Mouse (Mus musculus) heart, adult 9 months (tissue): Measurements from ENCODE around the gene Lypd1.

Source experiments
- DNase-seq, 2 experiments: peaks; one replicate each; pipeline ENCODE4 v3.0.0; 2022; ENCODE audit warnings: low spot score in 2 of 2

Gene Lypd1

DNA sequence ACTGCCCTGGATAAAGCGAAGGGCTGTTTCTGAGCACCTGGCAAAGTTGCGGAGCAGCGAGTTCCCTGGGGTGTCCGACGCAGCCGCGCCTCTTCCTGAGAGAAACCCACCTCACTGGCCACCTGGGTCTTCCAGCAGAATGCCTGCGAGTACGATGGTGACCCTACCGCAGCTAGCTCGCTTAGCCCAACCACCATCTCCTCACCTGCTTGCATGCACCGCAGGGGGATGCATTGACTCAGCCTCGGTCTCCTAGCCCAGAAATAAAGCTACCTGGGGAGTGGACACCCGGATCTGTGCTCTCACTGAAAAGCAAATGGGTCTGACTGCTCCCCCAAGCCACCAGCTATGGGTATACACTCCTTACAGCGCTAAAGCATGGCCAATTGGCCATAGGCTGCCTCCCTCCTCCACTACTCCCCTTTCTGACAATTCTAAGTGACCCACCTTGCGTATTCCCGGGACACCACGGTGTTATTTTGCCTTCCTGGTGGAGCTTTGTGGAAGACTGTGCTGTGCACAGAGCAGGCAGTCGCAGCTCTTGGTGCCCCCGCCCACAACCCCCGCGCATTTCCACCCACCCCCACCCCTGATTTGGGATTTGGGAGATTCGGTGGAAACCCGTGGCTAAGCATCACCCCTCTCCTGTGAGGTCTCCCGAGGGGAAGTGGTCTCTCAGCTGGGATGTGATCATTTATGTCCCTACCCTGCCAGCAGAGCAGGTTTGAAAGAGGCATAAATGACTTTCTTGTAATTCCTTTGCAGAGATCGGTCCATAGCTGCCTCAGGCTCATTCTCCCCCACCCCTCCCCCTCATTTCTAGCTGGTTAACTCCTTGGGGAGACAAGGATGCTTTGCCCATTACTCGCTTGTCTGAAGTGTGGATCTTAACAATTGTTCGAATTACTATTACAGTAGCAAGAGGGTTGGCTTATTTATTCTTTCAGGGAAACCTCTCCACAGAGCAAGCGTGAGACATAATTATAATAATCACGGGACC is at the start of gene Lypd1:
Gene Lypd1 (minus strand): TSS at position 501 of the 1,000 bp plus-strand sequence.
- DNase-seq: no peak

DNA sequence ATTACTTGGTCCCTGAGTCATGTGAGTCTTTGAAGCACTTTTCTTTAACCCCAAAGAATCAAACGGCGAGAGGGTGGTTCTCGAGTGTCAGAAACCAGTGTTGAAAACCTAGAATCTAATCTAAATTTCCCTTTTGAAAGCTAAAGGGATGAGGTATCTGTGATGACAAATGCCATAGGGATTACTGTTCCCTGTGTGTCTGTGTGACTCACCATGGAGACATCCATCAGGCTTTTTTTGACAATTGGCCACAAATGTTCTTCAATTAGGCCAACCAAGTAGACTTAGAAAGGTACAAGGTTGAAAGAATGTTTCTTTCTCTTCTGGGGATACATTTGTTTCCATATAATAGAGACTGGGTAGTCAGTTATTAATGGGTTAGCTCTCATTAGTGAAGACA is 38.1 kb upstream of the Lypd1 start:
- no peak for DNase-seq

- DNase-seq: peak; percentile 6 to 12
Measured at GRCm38 (mm10) chr1:125949076-125949475, 36.2 kb upstream of the Lypd1 start.

DNA sequence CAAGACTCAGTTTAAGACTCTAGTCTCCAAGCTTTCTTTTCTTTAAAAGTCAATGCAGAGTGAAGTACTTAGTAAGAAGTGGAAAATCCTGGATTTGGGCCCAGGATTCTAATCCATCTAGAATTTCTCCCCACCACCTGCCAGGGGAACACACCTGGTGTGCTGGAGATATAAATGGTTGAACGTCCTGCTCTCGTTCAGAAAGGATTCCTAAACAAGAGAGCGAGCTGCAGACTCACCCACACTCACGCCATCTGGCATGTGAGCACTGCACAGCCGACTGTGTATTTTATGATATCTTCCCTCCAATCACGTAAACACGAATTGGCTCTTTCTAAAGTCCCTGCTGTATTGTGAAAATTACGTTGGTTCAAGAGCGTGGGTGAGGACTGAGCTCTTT is 32.2 kb upstream of the Lypd1 start:
- DNase-seq: no peak

DNA sequence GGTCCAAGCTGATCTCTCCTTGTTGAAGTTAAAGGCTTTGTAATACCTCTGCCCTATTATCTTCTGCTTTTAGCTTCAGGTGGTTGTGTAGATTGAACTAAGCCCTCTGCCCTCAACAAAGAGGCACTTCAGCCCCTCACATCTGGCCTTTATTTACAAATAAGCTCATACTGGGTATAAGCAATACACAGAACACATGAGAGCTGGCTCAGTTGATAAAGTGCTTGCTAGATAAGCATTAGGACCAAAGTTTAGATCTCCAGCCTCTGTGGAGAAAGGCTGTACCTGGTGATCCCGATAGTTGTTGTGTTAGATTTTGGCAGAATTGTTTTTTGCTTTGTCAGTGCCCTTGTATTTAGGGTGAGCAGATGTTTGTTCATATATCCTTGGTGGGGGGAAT is 30.4 kb upstream of the Lypd1 start:
- no peak for DNase-seq

DNA sequence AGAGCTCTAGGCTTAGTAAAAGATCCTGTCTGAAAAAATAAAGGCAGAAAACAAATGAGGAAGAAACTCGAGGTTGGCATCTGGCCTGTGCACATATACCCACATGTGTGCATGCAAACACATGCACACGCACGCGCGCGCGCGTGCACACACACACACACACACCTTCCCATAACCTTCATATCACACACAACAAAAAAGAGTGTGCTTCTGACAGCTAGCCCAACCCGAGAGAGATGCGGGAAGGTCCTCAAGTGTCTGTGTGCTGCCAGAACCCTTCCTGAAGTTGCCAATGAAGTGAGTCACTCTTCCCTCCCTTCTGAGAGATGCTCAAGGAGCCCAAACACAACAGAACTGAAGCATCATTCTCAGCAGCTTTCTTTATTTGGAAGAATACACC is 12.6 kb upstream of the Lypd1 start:
- no peak for DNase-seq

DNA sequence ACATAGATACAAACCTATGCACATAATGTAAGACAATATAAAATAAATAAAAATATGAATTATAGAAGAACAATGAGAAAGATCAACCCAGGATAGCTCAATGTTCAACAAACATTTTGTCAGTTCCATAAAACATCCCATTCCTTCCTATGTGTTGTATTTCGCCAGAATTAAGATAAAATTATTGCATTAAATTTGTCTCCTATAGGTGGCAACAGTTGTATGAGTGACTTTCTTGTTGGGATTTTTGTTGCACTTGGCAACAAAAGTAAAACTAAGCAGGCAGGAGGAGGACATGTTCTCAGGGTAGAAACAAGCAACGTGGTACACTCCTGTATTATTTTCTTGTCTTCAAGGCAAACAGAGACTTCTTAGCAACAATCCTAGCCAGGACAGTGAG is 10.2 kb upstream of the Lypd1 start:
- DNase-seq: no peak

- DNase-seq: no peak
Measured at GRCm38 (mm10) chr1:125920696-125921095, 7.8 kb upstream of the Lypd1 start.

GRCm38 (mm10) chr1:125911901-125912445 is 928 bp downstream of the Lypd1 start:
- DNase-seq: no peak

GRCm38 (mm10) chr1:125911337-125911900 is 1.5 kb downstream of the Lypd1 start:
- DNase-seq: no peak

DNA sequence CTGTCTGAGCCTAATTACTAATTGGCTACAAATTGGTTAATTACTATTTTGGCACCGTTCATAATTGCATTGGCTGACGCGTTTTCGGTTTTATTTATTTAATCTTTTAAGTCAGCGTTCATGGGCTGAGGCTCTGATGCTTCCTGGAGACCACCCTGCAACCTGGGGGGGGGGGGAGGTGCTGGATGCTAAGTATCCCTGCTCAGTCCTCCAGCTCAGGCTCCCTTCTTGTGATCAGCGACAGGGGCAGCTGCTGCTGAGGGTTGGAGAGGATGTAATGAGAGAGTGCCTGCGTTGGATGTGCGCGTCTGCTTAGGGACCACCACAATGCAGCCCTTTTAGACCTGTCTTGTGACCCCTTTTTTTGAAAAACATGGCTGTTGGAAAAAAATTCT is 2.0 kb downstream of the Lypd1 start:
- no peak for DNase-seq

DNA sequence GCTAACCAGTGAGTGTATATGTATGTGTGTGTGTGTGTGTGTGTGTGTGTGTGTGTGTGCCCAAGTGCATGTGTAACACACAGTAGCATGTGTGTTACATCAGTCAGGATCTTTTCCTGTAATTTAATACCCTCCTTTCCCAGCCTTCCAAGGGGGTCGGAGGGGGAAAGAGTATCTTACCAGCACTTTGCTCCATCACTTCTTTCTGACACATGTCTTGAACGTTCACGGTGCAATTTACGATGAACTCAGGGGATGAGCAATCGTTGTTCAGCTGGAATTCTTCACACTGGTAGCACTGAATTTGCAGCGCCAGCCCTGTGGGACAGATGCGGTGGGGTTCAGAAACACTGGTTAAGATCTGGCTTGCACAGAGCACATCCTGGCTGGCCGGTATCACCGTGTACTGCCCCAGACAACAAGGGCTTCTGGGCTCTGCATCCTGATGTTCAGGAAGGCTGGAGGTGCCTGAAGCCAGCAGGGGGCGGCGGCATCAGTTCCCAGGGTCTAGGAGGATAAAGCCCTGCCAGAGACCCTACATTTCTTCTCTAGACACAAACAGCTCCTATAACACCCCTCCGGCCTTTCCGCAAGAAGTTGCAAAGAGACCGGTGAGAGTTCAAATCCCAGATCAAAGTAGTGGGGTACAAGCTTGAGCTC is 2.6 kb downstream of the Lypd1 start:
- DNase-seq: no peak

DNA sequence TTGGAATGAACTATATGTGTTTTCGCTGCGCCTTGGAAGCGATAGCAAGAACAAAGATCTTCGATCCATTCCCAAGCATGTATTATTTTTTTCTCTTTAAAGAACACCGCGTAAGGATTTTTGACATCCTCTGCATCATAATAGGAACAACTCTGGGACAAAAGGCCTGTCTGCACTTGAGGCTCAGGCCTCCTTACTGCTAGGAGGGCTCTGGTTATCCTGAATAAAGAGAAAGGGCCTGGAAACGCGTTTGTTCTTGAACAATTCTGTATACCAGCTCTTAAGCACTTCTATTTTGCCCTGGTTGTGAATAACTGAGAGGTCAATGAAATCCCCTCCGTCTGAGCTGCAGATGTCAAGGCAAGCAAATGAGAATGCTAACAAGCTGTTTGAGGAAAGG is 19.7 kb downstream of the Lypd1 start:
- DNase-seq: no peak

DNA sequence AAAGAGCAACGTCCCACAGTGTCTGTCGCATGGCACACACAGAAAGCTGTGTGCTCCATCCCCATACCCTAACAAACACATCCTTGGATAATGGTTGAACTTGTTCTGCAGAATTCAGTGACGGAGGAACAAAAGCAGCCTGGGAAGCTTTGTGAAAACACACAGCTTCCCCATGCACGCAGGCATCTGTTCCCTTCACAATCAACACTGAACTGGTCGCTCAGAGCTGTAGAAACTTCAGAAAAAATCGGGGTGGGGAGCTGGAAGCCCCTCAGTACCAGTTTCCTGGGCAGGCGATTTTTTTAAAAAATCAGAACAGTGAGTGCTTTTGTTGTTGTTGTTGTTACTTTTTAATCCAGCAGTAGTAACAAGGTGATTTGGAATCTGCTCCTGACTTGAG is 42.8 kb downstream of the Lypd1 start:
- no peak for DNase-seq

GRCm38 (mm10) chr1:125858631-125859030 is 54.3 kb downstream of the Lypd1 start:
- no peak for DNase-seq

GRCm38 (mm10) chr1:125854646-125855045 is 58.3 kb downstream of the Lypd1 start:
- DNase-seq: no peak

DNA sequence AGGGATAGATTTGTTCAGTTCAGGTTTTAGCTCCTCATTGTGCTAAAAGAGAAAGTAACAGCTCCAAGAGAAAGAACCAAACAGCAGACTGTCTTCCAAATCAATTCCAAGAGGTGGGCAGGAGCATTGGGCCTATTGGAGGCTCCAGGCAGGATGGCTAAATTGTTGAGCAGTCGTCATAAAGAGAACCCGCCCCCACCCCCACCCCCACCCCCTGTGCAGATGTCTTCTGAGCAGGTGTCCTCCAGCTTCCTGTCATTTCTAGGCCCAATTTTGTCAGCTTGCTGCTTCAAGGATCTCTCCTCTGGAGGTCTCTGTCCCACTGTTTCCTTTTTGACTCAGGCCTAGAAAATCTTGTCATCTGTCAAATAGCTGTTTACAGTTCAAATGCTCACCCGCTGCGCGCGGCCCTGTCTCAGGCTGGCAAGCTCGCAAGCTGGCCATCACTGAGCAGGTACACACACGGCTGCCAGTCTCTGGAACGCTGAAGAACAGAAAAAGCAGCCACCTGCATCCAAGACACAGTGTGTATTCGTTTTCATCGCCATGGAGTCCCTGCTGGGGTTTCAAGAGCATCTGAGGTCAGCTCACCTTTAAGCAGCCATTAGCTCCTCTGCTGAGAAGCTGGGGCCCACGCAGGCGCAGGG is 73.0 kb downstream of the Lypd1 start:
- no peak for DNase-seq

DNA sequence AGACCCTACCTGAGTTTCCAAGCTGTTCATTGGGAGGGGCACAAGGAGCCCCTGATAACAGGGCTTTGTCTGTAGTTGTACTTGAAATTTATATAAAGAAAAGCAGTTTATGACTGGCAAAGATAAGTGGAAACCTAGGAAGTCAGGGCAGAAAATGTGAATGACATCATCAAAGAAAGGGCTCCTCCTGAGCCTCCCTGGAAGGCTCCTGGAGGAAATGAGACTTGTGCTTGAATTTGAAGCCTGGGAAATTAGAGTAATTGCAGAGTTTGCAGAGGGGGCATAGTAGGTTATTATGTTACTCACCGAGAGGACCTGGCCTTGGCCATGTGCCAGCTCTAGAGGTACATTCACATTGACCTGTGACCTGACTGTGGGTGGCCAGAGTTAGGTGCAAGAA is 75.4 kb downstream of the Lypd1 start:
- no peak for DNase-seq

- DNase-seq: no peak
Measured at GRCm38 (mm10) chr1:125823611-125824010, 89.3 kb downstream of the Lypd1 start.

DNA sequence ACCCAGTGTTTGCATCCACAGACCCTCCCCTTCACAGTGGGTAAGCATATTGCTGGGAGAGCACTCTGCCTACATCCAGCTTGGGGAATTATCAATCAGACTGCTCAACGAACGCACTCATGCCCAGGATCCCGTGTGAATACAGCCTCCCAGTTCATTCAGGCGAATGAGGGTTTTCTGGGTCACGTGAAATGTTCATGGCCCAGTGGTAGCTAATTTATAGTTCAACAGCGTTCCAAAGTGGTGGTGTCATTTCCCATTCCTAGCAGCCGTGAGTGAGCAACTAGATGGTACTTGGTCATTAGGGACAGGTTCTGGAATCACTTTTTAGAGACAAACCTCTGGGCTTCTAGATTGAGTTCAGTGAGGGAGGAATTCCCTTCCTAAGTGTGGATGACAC is 91.8 kb downstream of the Lypd1 start:
- DNase-seq: no peak
